Mouse (Mus musculus) layer of hippocampus, postnatal 25 days (tissue): ENCODE data around the gene Olfr661. TPM values are rescaled to one million over a fixed set of nuclear protein-coding genes. Genes with fewer than 3 reads are reported as not detected.

Experiments used
- DNase-seq, 2 experiments: peaks; one replicate each; pipeline ENCODE4 v3.0.0; 2022; ENCODE audit warnings: mixed read lengths in 2 of 2, low spot score in 1 of 2; ENCODE audit errors: extremely low spot score in 1 of 2
- total RNA-seq, 2 experiments: library from RNA; stranded (reverse); gene quantifications; 2 replicates each; pipeline ENCODE4 v1.2.3; 2021

Gene Olfr661
- total RNA-seq, result not detected

DNA sequence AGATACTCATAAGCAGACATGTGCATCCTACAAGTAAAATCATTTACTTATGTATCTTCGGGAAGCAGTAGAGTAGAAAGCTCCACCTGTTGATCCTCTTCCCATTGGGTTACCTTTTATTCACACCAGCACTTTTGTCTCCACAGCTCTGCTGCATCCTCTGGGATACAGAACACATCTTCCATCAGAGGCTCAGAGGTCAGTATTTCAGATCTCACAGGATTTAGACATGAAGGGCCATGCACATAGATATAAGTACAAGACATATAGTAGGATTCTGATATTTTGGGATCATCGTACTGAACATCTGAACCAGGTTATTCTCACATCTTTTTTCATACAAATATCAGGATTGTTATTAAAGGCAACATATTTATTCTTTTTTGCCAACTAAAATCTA lies at the start of gene Olfr661:
Gene Olfr661 (plus strand): TSS at position 301 of the 400 bp plus-strand sequence.
- no peak for DNase-seq

- peak in 1 of 2 experiments; percentile 11 for DNase-seq
These were observed 39.3 kb upstream of the Olfr661 start, which contains the start of gene Olfr658 for GRCm38 (mm10) chr7:104646841-104647482. Gene Olfr658, minus strand, starts transcription at chr7:104647305.

DNA sequence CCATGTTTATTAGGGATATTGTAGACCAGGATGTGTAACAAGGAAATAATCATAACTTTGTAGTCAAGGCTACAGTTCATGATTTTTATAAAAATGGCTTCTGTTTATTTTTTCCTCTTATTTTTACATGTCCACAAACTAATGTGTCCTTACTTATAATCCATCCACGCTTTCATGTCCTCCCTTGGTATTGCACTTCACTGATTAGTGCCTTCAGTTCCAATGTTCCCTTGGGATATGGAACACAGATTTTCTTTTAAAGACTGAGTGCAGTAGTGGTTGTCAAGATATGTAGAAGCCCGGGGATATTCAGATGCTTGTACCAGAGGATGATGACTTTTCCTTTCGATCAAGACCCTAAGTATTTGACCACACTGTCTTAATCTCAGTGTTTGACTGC lies 19.8 kb upstream of the Olfr661 start, which contains the start of gene Olfr659:
Gene Olfr659 (plus strand): TSS at position 301 of the 400 bp plus-strand sequence.
- DNase-seq, result no peak

Other genes starting within 250 kb of the Olfr661 start
- under 1 TPM; 0.42 to 0.86 TPM for gene Trim30a, start 221.3 kb upstream of the Olfr661 start, total RNA-seq
- gene Trim30d, start 178.7 kb upstream of the Olfr661 start, total RNA-seq, result under 1 TPM; 0.49 to 0.61 TPM
- gene Olfr651, start 136.4 kb upstream of the Olfr661 start, total RNA-seq, result not detected
- not detected for gene Olfr652, start 125.6 kb upstream of the Olfr661 start, total RNA-seq
- gene Olfr653, start 109.2 kb upstream of the Olfr661 start, total RNA-seq, result not detected
- not detected for gene Olfr654, start 99.5 kb upstream of the Olfr661 start, total RNA-seq
- not detected for gene Olfr655, start 84.7 kb upstream of the Olfr661 start, total RNA-seq
- not detected for gene Olfr656, start 72.5 kb upstream of the Olfr661 start, total RNA-seq
- not detected for gene Olfr657, start 61.7 kb upstream of the Olfr661 start, total RNA-seq
- gene Olfr658, start 39.2 kb upstream of the Olfr661 start, total RNA-seq, result not detected
- gene Olfr659, start 19.7 kb upstream of the Olfr661 start, total RNA-seq, result not detected
- not detected for gene Usp17le, start 91.0 kb downstream of the Olfr661 start, total RNA-seq
- gene Usp17lb, start 156.1 kb downstream of the Olfr661 start, total RNA-seq, result not detected
- not detected for gene Usp17la, start 170.5 kb downstream of the Olfr661 start, total RNA-seq
- not detected for gene Olfr665, start 191.5 kb downstream of the Olfr661 start, total RNA-seq
- not detected for gene Olfr666, start 209.5 kb downstream of the Olfr661 start, total RNA-seq
- not detected for gene Olfr667, start 235.0 kb downstream of the Olfr661 start, total RNA-seq
- not detected for gene Olfr668, start 241.6 kb downstream of the Olfr661 start, total RNA-seq
- gene Olfr669, start 247.7 kb downstream of the Olfr661 start, total RNA-seq, result not detected